Mouse (Mus musculus): Measurements from ENCODE around the gene Camk2d. TPM values are rescaled to one million over a fixed set of nuclear protein-coding genes. Genes with fewer than 3 reads are reported as not detected.

The Camk2d gene
- polyA plus RNA-seq, 1 experiment = 25.3 TPM

- no peak overlapping the region for H3K27ac ChIP-seq (ENCODE audit: control insufficient read depth, insufficient read depth, low read depth, low read length, poor library complexity)
- WGBS = 70% methylated on average over 8 of the region's 8 CpGs
- TF ChIP-seq POLR2A (IDR thresholded peaks at IDR 0.05; ENCODE audit: borderline replicate concordance, control insufficient read depth, low read depth, low read length) (no peak), CTCF (IDR thresholded peaks at IDR 0.05; ENCODE audit: control insufficient read depth, insufficient read depth, low read length) (no peak)
Measured at GRCm38 (mm10) chr3:126659235-126659634, 63.1 kb downstream of the Camk2d start.

DNA sequence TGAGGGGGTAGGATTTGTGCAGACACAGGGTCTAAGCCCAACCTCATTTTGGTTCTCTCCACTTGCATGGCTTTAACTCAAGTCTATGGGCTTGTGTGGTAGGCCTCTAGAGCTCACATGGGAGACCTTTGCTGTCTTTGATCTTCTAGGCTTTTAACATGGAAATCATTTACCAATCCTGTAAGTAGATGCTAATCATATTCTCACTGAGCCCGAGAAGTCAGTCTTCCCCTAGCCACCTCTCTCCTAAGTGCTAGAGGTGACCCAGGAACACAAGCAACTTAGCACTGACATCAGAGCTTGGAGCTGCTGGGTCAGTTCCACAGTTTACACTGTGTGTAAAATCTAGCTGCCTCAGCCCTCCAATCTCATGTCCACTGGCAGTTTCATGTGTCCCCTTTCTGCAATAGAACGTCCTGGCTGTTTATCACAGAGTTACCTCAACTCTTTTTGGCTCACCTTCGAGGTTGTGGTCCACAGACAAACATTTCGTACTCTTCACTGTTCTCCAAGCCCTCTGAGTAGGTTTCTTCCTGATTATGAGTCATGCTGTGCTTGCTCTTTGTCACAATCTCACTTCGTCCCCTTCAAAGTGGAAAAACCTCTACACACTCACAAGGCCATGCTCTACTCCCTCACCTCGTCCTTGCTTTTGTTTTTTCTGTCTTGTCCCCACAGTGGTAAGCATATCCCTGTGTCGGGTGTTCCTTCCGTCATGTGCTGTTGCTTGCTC lies 63.9 kb downstream of the Camk2d start:
- WGBS = 58% methylated on average over 8 of the region's 8 CpGs

More at GRCm38 (mm10) chr3:126659235-126659634, 63.1 kb downstream of the Camk2d start:
- Histone ChIP-seq H3K4me1 (ENCODE audit: control insufficient read depth, insufficient read depth, low read length) (peaks cover 3% of the 10 kb centered on the region), H3K4me3 (replicated peaks; ENCODE audit: control insufficient read depth, low read depth, low read length) (no peak overlapping the region)

DNA sequence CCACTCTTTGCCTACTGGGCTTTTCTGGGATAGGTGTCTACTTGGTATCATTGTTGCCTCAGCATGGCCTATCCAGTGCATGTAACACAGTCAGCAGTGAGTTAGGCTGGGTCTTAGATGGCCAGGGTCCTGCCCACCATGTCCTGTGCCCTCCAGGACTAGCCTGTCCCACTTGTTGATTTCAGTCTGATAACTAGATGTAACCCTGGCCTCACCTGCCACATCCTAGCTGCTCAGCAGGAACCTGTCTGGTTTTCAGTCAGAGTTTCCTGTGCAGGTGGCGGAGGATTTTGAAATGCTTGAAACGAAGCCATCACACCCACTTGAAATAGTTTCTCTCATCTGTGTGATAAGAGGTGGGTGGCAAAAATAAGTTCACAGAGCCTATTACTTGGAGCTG lies 64.5 kb downstream of the Camk2d start:
- no peak overlapping the region for H3K4me3 ChIP-seq (replicated peaks; ENCODE audit: control insufficient read depth, low read depth, low read length)
- peaks cover 3% of the 10 kb centered on the region for H3K4me1 ChIP-seq (ENCODE audit: control insufficient read depth, insufficient read depth, low read length)
- WGBS = 32% methylated on average over 2 of the region's 2 CpGs
- H3K27ac ChIP-seq (ENCODE audit: control insufficient read depth, insufficient read depth, low read depth, low read length, poor library complexity) = peak overlapping the region; percentile 20; the same call in 1 of the 2 replicates
- TF ChIP-seq CTCF (IDR thresholded peaks at IDR 0.05; ENCODE audit: control insufficient read depth, insufficient read depth, low read length) (no peak), POLR2A (IDR thresholded peaks at IDR 0.05; ENCODE audit: borderline replicate concordance, control insufficient read depth, low read depth, low read length) (no peak)

More for the DNA sequence above, 63.9 kb downstream of the Camk2d start:
- peaks cover 3% of the 10 kb centered on the region for H3K4me1 ChIP-seq (ENCODE audit: control insufficient read depth, insufficient read depth, low read length)
- TF ChIP-seq POLR2A (IDR thresholded peaks at IDR 0.05; ENCODE audit: borderline replicate concordance, control insufficient read depth, low read depth, low read length) = no peak
- TF ChIP-seq CTCF (IDR thresholded peaks at IDR 0.05; ENCODE audit: control insufficient read depth, insufficient read depth, low read length) = no peak
- H3K4me3 ChIP-seq (replicated peaks; ENCODE audit: control insufficient read depth, low read depth, low read length) = no peak overlapping the region
- no peak overlapping the region; the same call in 1 of the 2 replicates for H3K27ac ChIP-seq (ENCODE audit: control insufficient read depth, insufficient read depth, low read depth, low read length, poor library complexity)

DNA sequence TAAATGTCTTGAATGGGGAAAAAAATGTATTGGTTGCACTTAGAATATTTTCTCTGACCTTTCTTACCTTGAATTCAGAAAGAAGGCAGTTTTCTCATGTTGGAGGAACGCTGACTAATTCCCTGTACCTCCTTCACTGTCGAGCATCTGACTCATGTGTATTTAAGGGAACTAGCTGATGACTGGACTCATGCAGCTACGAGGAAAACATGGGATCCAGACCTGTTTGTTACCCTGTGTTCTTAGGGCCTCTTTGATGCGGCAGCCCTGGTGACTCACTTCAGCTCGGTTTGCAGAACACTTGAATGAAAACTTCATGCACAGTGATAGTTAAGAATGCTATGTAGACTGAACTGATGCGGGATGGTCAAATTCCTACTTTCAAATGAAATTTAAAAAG lies 64.9 kb downstream of the Camk2d start:
- H3K4me3 ChIP-seq (replicated peaks; ENCODE audit: control insufficient read depth, low read depth, low read length) = no peak overlapping the region
- peaks cover 3% of the 10 kb centered on the region for H3K4me1 ChIP-seq (ENCODE audit: control insufficient read depth, insufficient read depth, low read length)
- no peak overlapping the region for H3K27ac ChIP-seq (ENCODE audit: control insufficient read depth, insufficient read depth, low read depth, low read length, poor library complexity)
- 38% methylated on average over 6 of the region's 6 CpGs for WGBS
- TF ChIP-seq CTCF (IDR thresholded peaks at IDR 0.05; ENCODE audit: control insufficient read depth, insufficient read depth, low read length) (no peak), POLR2A (IDR thresholded peaks at IDR 0.05; ENCODE audit: borderline replicate concordance, control insufficient read depth, low read depth, low read length) (no peak)

DNA sequence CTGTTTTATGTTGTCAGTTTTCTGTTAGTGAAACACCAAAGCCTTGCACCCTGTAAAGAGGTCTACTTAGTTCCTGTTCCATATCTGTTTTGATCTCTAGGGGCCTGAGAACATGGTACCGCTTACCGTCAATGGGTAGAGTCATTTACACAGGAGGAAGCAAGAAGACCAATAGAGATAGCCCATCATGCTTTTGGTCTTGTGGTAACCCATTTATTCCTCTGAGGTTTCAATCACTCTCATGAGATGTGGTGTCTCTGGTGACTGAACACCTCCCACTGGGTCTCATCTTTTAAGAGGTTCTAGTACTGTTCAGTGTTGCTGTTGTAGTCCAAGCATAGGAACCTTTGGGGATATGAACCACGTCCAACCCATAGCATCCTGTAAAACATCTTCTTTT lies 65.8 kb downstream of the Camk2d start:
- Histone ChIP-seq H3K4me1 (ENCODE audit: control insufficient read depth, insufficient read depth, low read length) (peaks cover 3% of the 10 kb centered on the region), H3K27ac (ENCODE audit: control insufficient read depth, insufficient read depth, low read depth, low read length, poor library complexity) (no peak overlapping the region), H3K4me3 (replicated peaks; ENCODE audit: control insufficient read depth, low read depth, low read length) (no peak overlapping the region)
- no peak for TF ChIP-seq CTCF (IDR thresholded peaks at IDR 0.05; ENCODE audit: control insufficient read depth, insufficient read depth, low read length)
- TF ChIP-seq POLR2A (IDR thresholded peaks at IDR 0.05; ENCODE audit: borderline replicate concordance, control insufficient read depth, low read depth, low read length) = no peak
- WGBS = 54% methylated on average over 3 of the region's 3 CpGs

DNA sequence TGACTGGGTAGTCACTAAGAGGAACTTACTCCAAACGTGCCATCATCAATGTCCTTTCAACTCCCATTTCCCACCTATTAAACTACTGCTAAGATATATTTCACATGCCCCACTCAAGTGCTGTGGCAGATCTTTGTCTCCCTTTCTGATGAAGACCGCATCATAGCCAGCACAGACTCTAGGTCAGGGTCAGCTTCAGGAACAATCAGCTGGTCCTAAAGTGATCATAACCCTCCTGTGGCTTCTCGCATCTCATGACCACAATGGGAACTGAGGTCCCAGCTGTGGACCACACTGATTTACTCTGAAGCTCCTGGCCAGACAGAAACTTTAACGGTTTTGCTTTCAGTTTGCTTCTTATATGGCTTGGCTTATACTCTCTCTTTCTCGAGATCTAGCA lies 67.3 kb downstream of the Camk2d start:
- TF ChIP-seq CTCF (IDR thresholded peaks at IDR 0.05; ENCODE audit: control insufficient read depth, insufficient read depth, low read length) (no peak), POLR2A (IDR thresholded peaks at IDR 0.05; ENCODE audit: borderline replicate concordance, control insufficient read depth, low read depth, low read length) (no peak)
- Histone ChIP-seq H3K27ac (ENCODE audit: control insufficient read depth, insufficient read depth, low read depth, low read length, poor library complexity) (no peak overlapping the region), H3K4me3 (replicated peaks; ENCODE audit: control insufficient read depth, low read depth, low read length) (no peak overlapping the region), H3K4me1 (ENCODE audit: control insufficient read depth, insufficient read depth, low read length) (peaks cover 3% of the 10 kb centered on the region)
- WGBS = 56% methylated on average over 5 of the region's 5 CpGs

GRCm38 (mm10) chr3:126665866-126666265 lies 69.8 kb downstream of the Camk2d start:
- TF ChIP-seq CTCF (IDR thresholded peaks at IDR 0.05; ENCODE audit: control insufficient read depth, insufficient read depth, low read length) (no peak), POLR2A (IDR thresholded peaks at IDR 0.05; ENCODE audit: borderline replicate concordance, control insufficient read depth, low read depth, low read length) (no peak)
- 63% methylated on average over 1 of the region's 1 CpGs for WGBS
- Histone ChIP-seq H3K27ac (ENCODE audit: control insufficient read depth, insufficient read depth, low read depth, low read length, poor library complexity) (no peak overlapping the region), H3K4me1 (ENCODE audit: control insufficient read depth, insufficient read depth, low read length) (no peaks in the 10 kb centered on the region; the same call in 1 of the 2 replicates), H3K4me3 (replicated peaks; ENCODE audit: control insufficient read depth, low read depth, low read length) (no peak overlapping the region)

- Histone ChIP-seq H3K4me3 (replicated peaks; ENCODE audit: control insufficient read depth, low read depth, low read length) (no peak overlapping the region), H3K27ac (ENCODE audit: control insufficient read depth, insufficient read depth, low read depth, low read length, poor library complexity) (no peak overlapping the region), H3K4me1 (ENCODE audit: control insufficient read depth, insufficient read depth, low read length) (no peaks in the 10 kb centered on the region; the same call in 1 of the 2 replicates)
- no peak for TF ChIP-seq CTCF (IDR thresholded peaks at IDR 0.05; ENCODE audit: control insufficient read depth, insufficient read depth, low read length)
- no peak for TF ChIP-seq POLR2A (IDR thresholded peaks at IDR 0.05; ENCODE audit: borderline replicate concordance, control insufficient read depth, low read depth, low read length)
- 91% methylated on average over 11 of the region's 11 CpGs for WGBS
Measured at GRCm38 (mm10) chr3:126667019-126667418, 70.9 kb downstream of the Camk2d start.
